Mouse (Mus musculus) liver, postnatal 0 days (tissue): ENCODE measurements at regions not wholly inside any gene's neighbourhood (a gene's known extent, or its start where the extent isn't known, plus 50 kb on each side); places are given as distances from the start of the nearest gene placed in this dataset.
A peak's percentile ranks its signal among the peaks of the same experiment; 100 is the strongest.

ENCODE experiments used
- ATAC-seq: fragments of 200-750 bp; cut with Nextera tagmentation; 2 replicates; pipeline ENCODE4 v1.8.0; 2017; ENCODE audit warnings: mild to moderate bottlenecking, moderate library complexity
- DNase-seq: peaks from one replicate; pipeline ENCODE4 v3.0.0-alpha.2; 2016
- H3K27ac ChIP-seq: fragments of 300-500 bp; sonication (generic); 2 replicates; pipeline ENCODE4 v1.5.1; 2014; ENCODE audit warnings: antibody characterized with exemption, moderate library complexity, mild to moderate bottlenecking, low read depth
- H3K27me3 ChIP-seq: fragments of 300-500 bp; sonication (generic); 2 replicates; pipeline ENCODE4 v1.6.1; 2014; ENCODE audit warnings: low read length, control low read depth, mixed read lengths; ENCODE audit not compliant: insufficient read depth
- H3K36me3 ChIP-seq: fragments of 300-500 bp; sonication (generic); replicated peaks from 2 replicates; pipeline ENCODE4 v1.6.1; 2014; ENCODE audit warnings: mild to moderate bottlenecking, control low read depth, low read length, moderate library complexity, mixed read lengths; ENCODE audit not compliant: insufficient read depth
- H3K4me1 ChIP-seq: fragments of 300-500 bp; sonication (generic); 2 replicates; pipeline ENCODE4 v1.6.1; 2014; ENCODE audit warnings: antibody characterized with exemption, mild to moderate bottlenecking, control low read depth; ENCODE audit not compliant: insufficient read depth
- H3K4me2 ChIP-seq: fragments of 300-500 bp; sonication (generic); 2 replicates; pipeline ENCODE4 v1.6.1; 2014; ENCODE audit warnings: low read depth, mild to moderate bottlenecking, low read length, moderate library complexity, mixed read lengths
- H3K4me3 ChIP-seq: fragments of 300-500 bp; sonication (generic); 2 replicates; pipeline ENCODE4 v1.5.1; 2014; ENCODE audit warnings: low read depth, low read length
- H3K9ac ChIP-seq: fragments of 300-500 bp; sonication (generic); replicated peaks from 2 replicates; pipeline ENCODE4 v1.6.1; 2014; ENCODE audit warnings: mild to moderate bottlenecking, moderate library complexity
- H3K9me3 ChIP-seq: fragments of 300-500 bp; sonication (generic); 2 replicates; pipeline ENCODE4 v1.6.1; 2016; ENCODE audit warnings: mild to moderate bottlenecking, control low read depth, low read length, mixed read lengths
- CTCF ChIP-seq: sonication (generic); IDR thresholded peaks from 2 replicates; pipeline ENCODE4 v1.5.1; 2016; ENCODE audit warnings: antibody characterized with exemption, low read depth
- EP300 ChIP-seq: IDR thresholded peaks from 2 replicates; pipeline ENCODE4 v1.6.1; 2016; ENCODE audit warnings: antibody characterized with exemption, low read depth, mild to moderate bottlenecking
- WGBS: fragments of 180-500 bp; shearing (Covaris S2); extraction: QIAGEN DNeasy Blood & Tissue Kit; methylation state at CpG from one replicate; pipeline ENCODE4 v1.1.7; 2014; ENCODE audit not compliant: insufficient replicate concordance; 5-methylcytosine and 5-hydroxymethylcytosine counted together

GRCm38 (mm10) chr11:84671585-84671984 is 146.2 kb upstream of the Lhx1 start:
- Histone ChIP-seq H3K4me3 (no peak overlapping the region), H3K36me3 (no peaks in the 10 kb centered on the region), H3K27ac (no peak overlapping the region), H3K27me3 (peaks cover 1% of the 10 kb centered on the region; the same call in 1 of the 2 replicates), H3K9ac (no peak overlapping the region), H3K4me1 (no peaks in the 10 kb centered on the region), H3K9me3 (no peaks in the 10 kb centered on the region), H3K4me2 (no peak overlapping the region)
- 84% methylated on average over 6 of the region's 6 CpGs for WGBS
- no peak for TF ChIP-seq CTCF
- DNase-seq = no peak
- ATAC-seq = no peak

- TF ChIP-seq CTCF (no peak), EP300 (no peak)
- DNase-seq (no peak), ATAC-seq (no peak)
- Histone ChIP-seq H3K4me3 (no peak overlapping the region), H3K27ac (no peak overlapping the region), H3K27me3 (no peaks in the 10 kb centered on the region), H3K4me1 (no peaks in the 10 kb centered on the region), H3K9me3 (no peaks in the 10 kb centered on the region), H3K36me3 (no peaks in the 10 kb centered on the region), H3K9ac (no peak overlapping the region), H3K4me2 (no peak overlapping the region)
- WGBS = 55% methylated on average over 4 of the region's 4 CpGs
These were observed 142.4 kb upstream of the Lhx1 start for GRCm38 (mm10) chr11:84667711-84668110.

- H3K9ac ChIP-seq = no peak overlapping the region
- WGBS = 41% methylated on average over 3 of the region's 3 CpGs
- no peaks in the 10 kb centered on the region for H3K36me3 ChIP-seq
- TF ChIP-seq CTCF (no peak), EP300 (peak; percentile 54)
- no peak overlapping the region for H3K27ac ChIP-seq
- no peak for DNase-seq
- no peaks in the 10 kb centered on the region for H3K9me3 ChIP-seq
- no peak overlapping the region for H3K4me2 ChIP-seq
- no peak overlapping the region for H3K4me3 ChIP-seq
- H3K4me1 ChIP-seq = no peaks in the 10 kb centered on the region
- H3K27me3 ChIP-seq = peaks cover 5% of the 10 kb centered on the region; the same call in 1 of the 2 replicates
- ATAC-seq = 0 out of 2 replicates have a peak, but pooled peaks have one; percentile 27
These were observed 138.9 kb upstream of the Lhx1 start for GRCm38 (mm10) chr11:84664258-84664657.

- WGBS = 10% methylated on average over 7 of the region's 7 CpGs
- ATAC-seq (no peak), DNase-seq (peak; percentile 51)
- no peaks in the 10 kb centered on the region for H3K9me3 ChIP-seq
- no peak overlapping the region for H3K4me2 ChIP-seq
- H3K4me3 ChIP-seq = no peak overlapping the region
- H3K4me1 ChIP-seq = no peaks in the 10 kb centered on the region
- H3K36me3 ChIP-seq = no peaks in the 10 kb centered on the region
- no peak overlapping the region for H3K27ac ChIP-seq
- TF ChIP-seq CTCF (no peak), EP300 (no peak)
- no peak overlapping the region for H3K9ac ChIP-seq
- H3K27me3 ChIP-seq = peaks cover 5% of the 10 kb centered on the region; the same call in 1 of the 2 replicates
These were observed 136.6 kb upstream of the Lhx1 start for GRCm38 (mm10) chr11:84661981-84662380.

DNA sequence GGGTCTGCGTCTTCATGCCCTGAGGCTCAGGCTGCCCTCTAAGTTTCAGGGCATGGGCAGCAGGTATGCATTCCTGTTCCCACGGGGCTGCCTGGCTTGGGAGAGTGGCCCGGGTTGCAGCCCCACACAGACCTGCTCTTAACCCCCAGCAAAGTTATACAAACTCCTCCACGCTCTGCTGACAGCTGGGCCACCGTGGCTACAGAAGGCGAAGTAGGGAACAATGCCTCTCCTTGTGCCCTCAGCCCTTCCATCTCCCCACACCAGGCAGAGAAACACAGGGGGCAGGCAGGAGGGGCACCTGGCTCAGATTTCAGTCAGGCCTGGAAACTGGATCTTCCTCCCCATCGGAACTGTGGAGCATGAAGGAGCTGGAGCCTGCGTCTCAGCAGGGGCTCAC is 135.5 kb upstream of the Lhx1 start:
- Histone ChIP-seq H3K9me3 (no peaks in the 10 kb centered on the region), H3K9ac (no peak overlapping the region), H3K27me3 (peaks cover 5% of the 10 kb centered on the region; the same call in 1 of the 2 replicates), H3K36me3 (no peaks in the 10 kb centered on the region), H3K4me1 (no peaks in the 10 kb centered on the region), H3K4me2 (no peak overlapping the region), H3K4me3 (no peak overlapping the region), H3K27ac (no peak overlapping the region)
- no peak for DNase-seq
- 40% methylated on average over 8 of the region's 8 CpGs for WGBS
- no peak for ATAC-seq
- TF ChIP-seq CTCF (no peak), EP300 (no peak)

- Histone ChIP-seq H3K27ac (no peak overlapping the region), H3K4me1 (no peaks in the 10 kb centered on the region), H3K36me3 (no peaks in the 10 kb centered on the region), H3K4me2 (no peak overlapping the region), H3K9me3 (no peaks in the 10 kb centered on the region), H3K27me3 (peaks cover 5% of the 10 kb centered on the region; the same call in 1 of the 2 replicates), H3K9ac (no peak overlapping the region), H3K4me3 (no peak overlapping the region)
- 72% methylated on average over 7 of the region's 7 CpGs for WGBS
- TF ChIP-seq EP300 (no peak), CTCF (no peak)
- DNase-seq (no peak), ATAC-seq (no peak)
These were observed 134.1 kb upstream of the Lhx1 start for GRCm38 (mm10) chr11:84659370-84659937.
